Mouse (Mus musculus) CH12.LX (cell line): ENCODE results near the gene Serbp1. TPM values are rescaled to one million over a fixed set of nuclear protein-coding genes. Genes with fewer than 3 reads are reported as not detected.

Experiments used
- DNase-seq: peaks from one replicate; pipeline ENCODE4 v3.0.0-alpha.2; 2013; ENCODE audit errors: extremely low read depth
- H3K27ac ChIP-seq: 2 replicates; pipeline ENCODE4 v1.5.1; 2012; ENCODE audit warnings: low read depth, mild to moderate bottlenecking, control low read depth, moderate library complexity; ENCODE audit not compliant: insufficient read depth
- H3K27me3 ChIP-seq: replicated peaks from 2 replicates; pipeline ENCODE3; 2012; ENCODE audit warnings: inconsistent platforms
- H3K36me3 ChIP-seq, 2 experiments: replicated peaks in 1 of 2; 2 replicates each; pipeline versions ENCODE3 to v1.6.1; 2012; ENCODE audit warnings: inconsistent platforms in 1 of 2, low read length in 1 of 2, mild to moderate bottlenecking in 1 of 2, mixed read lengths in 1 of 2, moderate library complexity in 1 of 2; ENCODE audit not compliant: control insufficient read depth in 1 of 2, insufficient read depth in 1 of 2
- H3K4me1 ChIP-seq, 2 experiments: 2 replicates each; pipeline ENCODE4 v1.6.1; 2012; ENCODE audit warnings: inconsistent platforms in 1 of 2, moderate library complexity in 1 of 2; ENCODE audit not compliant: insufficient read depth in 2 of 2, control insufficient read depth in 1 of 2
- H3K4me2 ChIP-seq: 2 replicates; pipeline ENCODE4 v1.6.1; 2012; ENCODE audit warnings: low read depth, mild to moderate bottlenecking, control low read depth; ENCODE audit not compliant: poor library complexity, insufficient read depth, severe bottlenecking
- H3K4me3 ChIP-seq, 3 experiments: fragments of 150-350 bp in 1 of 3; sonication (generic) in 1 of 3; replicated peaks in 1 of 3; 2 replicates each; pipeline versions ENCODE3 to v1.5.1; 2011 to 2012; ENCODE audit warnings: low read depth in 2 of 3, low read length in 2 of 3, mild to moderate bottlenecking in 2 of 3, moderate library complexity in 2 of 3, control low read depth in 1 of 3, improper control_type of control experiment in 1 of 3, inconsistent platforms in 1 of 3, mixed read lengths in 1 of 3; ENCODE audit not compliant: poor library complexity in 1 of 3
- H3K79me2 ChIP-seq: replicated peaks from 2 replicates; pipeline ENCODE4 v1.6.1; 2012; ENCODE audit warnings: mild to moderate bottlenecking, moderate library complexity; ENCODE audit not compliant: control insufficient read depth, poor library complexity, insufficient read depth, severe bottlenecking; ENCODE audit errors: extremely low read depth
- H3K9ac ChIP-seq: 2 replicates; pipeline ENCODE4 v1.6.1; 2012; ENCODE audit warnings: low read depth, mild to moderate bottlenecking, control low read depth, moderate library complexity; ENCODE audit not compliant: insufficient read depth
- H3K9me3 ChIP-seq: replicated peaks from 2 replicates; pipeline ENCODE3; 2012; ENCODE audit warnings: low read length, inconsistent platforms, mixed read lengths
- BHLHE40 ChIP-seq: IDR thresholded peaks from 2 replicates; pipeline ENCODE4 v1.6.1; 2011; ENCODE audit warnings: mild to moderate bottlenecking, low read depth, low read length, improper control_type of control experiment
- CHD1 ChIP-seq: IDR thresholded peaks from 2 replicates; pipeline ENCODE4 v1.6.1; 2012; ENCODE audit warnings: low read depth, low read length, improper control_type of control experiment, inconsistent platforms
- E2F4 ChIP-seq: IDR thresholded peaks from 2 replicates; pipeline ENCODE4 v1.6.1; 2011; ENCODE audit warnings: low read depth, low read length, improper control_type of control experiment; ENCODE audit not compliant: insufficient replicate concordance
- HCFC1 ChIP-seq: IDR thresholded peaks from 2 replicates; pipeline ENCODE4 v1.6.1; 2012; ENCODE audit warnings: low read depth, mild to moderate bottlenecking, inconsistent platforms, low read length, improper control_type of control experiment
- JUN ChIP-seq: IDR thresholded peaks from 2 replicates; pipeline ENCODE4 v1.6.1; 2011; ENCODE audit warnings: low read depth, mild to moderate bottlenecking, low read length, improper control_type of control experiment, moderate library complexity; ENCODE audit not compliant: insufficient read depth
- JUND ChIP-seq: conservative IDR thresholded peaks from 2 replicates; pipeline ENCODE4 v1.6.1; 2011; ENCODE audit warnings: low read depth, low read length, improper control_type of control experiment
- MAX ChIP-seq: IDR thresholded peaks from 2 replicates; pipeline ENCODE4 v1.6.1; 2011; ENCODE audit warnings: low read length, improper control_type of control experiment
- NELFE ChIP-seq: IDR thresholded peaks from 2 replicates; pipeline ENCODE4 v1.6.1; 2011; ENCODE audit warnings: low read depth, low read length, improper control_type of control experiment
- NRF1 ChIP-seq: IDR thresholded peaks from 2 replicates; pipeline ENCODE4 v1.6.1; 2014; ENCODE audit warnings: low read depth, mild to moderate bottlenecking, inconsistent platforms, low read length, improper control_type of control experiment, moderate library complexity
- PAX5 ChIP-seq: IDR thresholded peaks from 2 replicates; pipeline ENCODE4 v1.6.1; 2012; ENCODE audit warnings: low read length, inconsistent platforms, mixed read lengths
- RAD21 ChIP-seq: IDR thresholded peaks from 2 replicates; pipeline ENCODE4 v1.6.1; 2011; ENCODE audit warnings: low read depth, mild to moderate bottlenecking, low read length, improper control_type of control experiment, moderate library complexity
- RCOR1 ChIP-seq: conservative IDR thresholded peaks from 2 replicates; pipeline ENCODE4 v1.6.1; 2012; ENCODE audit warnings: low read depth, mild to moderate bottlenecking, inconsistent platforms, low read length, improper control_type of control experiment
- TBP ChIP-seq: conservative IDR thresholded peaks from 2 replicates; pipeline ENCODE4 v1.6.1; 2011; ENCODE audit warnings: low read depth, low read length, improper control_type of control experiment
- TCF12 ChIP-seq: IDR thresholded peaks from 2 replicates; pipeline ENCODE4 v1.6.1; 2014; ENCODE audit warnings: low read depth, mild to moderate bottlenecking, inconsistent platforms, low read length, improper control_type of control experiment
- UBTF ChIP-seq: IDR thresholded peaks from 2 replicates; pipeline ENCODE4 v1.6.1; 2012; ENCODE audit warnings: low read depth, mild to moderate bottlenecking, inconsistent platforms, low read length, improper control_type of control experiment, moderate library complexity
- USF2 ChIP-seq: conservative IDR thresholded peaks from 2 replicates; pipeline ENCODE4 v1.6.1; 2011; ENCODE audit warnings: low read depth, low read length, improper control_type of control experiment
- ZMIZ1 ChIP-seq: IDR thresholded peaks from 2 replicates; pipeline ENCODE4 v1.6.1; 2012; ENCODE audit warnings: low read depth, mild to moderate bottlenecking, inconsistent platforms, low read length, improper control_type of control experiment
- ZNF384 ChIP-seq: IDR thresholded peaks from 2 replicates; pipeline ENCODE4 v1.6.1; 2012; ENCODE audit warnings: low read depth, low read length, improper control_type of control experiment, inconsistent platforms
- dilution Hi-C: fragments of 300-500 bp; cut with MboI; formaldehyde crosslinking; loops from 2 replicates; pipeline ENCODE4 v1.14.3; 2020; ENCODE audit warnings: low sequenced_read_pairs; ENCODE audit not compliant: extremely low pct_unique_long_range_greater_than_20kb, extremely low pct_ligation_motif_present
- in situ Hi-C: fragments of 300-500 bp; cut with MboI; formaldehyde crosslinking; loops from 3 replicates; pipeline ENCODE4 v1.14.3; 2019; ENCODE audit warnings: low sequenced_read_pairs, low pct_ligation_motif_present, low pct_unique_long_range_greater_than_20kb, mixed read lengths
- polyA plus RNA-seq: library from polyadenylated mRNA; unstranded; fragments of >175 nt; gene quantifications from 2 replicates; pipeline ENCODE4 v1.2.1, GENCODE M21; 2012; ENCODE audit warnings: low read depth; ENCODE audit not compliant: insufficient read length
- total RNA-seq, 2 experiments: library from RNA; depleted of rRNA; stranded (reverse); fragments of 300-350 nt in 1 of 2; fragments of >200 nt in 1 of 2; gene quantifications; 2 replicates each; pipeline ENCODE4 v1.2.3; 2012 to 2014

The Serbp1 gene
- total and polyA plus RNA-seq, 3 experiments, result 828 to 2,454 (median 835) TPM

- DNase-seq, result no peak
- dilution Hi-C loops, result no loop called here
- H3K27ac ChIP-seq, result no peak overlapping the region
These were observed 64.5 kb downstream of the Serbp1 start for GRCm38 (mm10) chr6:67302471-67302870.

GRCm38 (mm10) chr6:67303210-67303609 lies 65.2 kb downstream of the Serbp1 start:
- in situ Hi-C loops (loop anchor here (25.0 kb wide), 1 partner anchor 341 kb away; no protein-coding TSS in a partner anchor), dilution Hi-C loops (no loop called here)
- Histone ChIP-seq H3K9me3 (no peaks in the 10 kb centered on the region), H3K36me3 (peaks cover 0 to 4% of the 10 kb centered on the region in 2 experiments), H3K79me2 (no peaks in the 10 kb centered on the region), H3K27me3 (no peaks in the 10 kb centered on the region), H3K9ac (no peak overlapping the region), H3K27ac (no peak overlapping the region), H3K4me1 (peaks cover 0 to 8% of the 10 kb centered on the region in 2 experiments; a peak in 1 of 4 replicates), H3K4me3 (no peak overlapping the region), H3K4me2 (no peak overlapping the region)
- no peak for TF ChIP-seq UBTF
- TF ChIP-seq HCFC1, result no peak
- TF ChIP-seq RCOR1, result no peak
- TF ChIP-seq MAX, result no peak
- TF ChIP-seq RAD21, result no peak
- no peak for TF ChIP-seq ZNF384
- no peak for TF ChIP-seq CHD1
- TF ChIP-seq E2F4, result no peak
- no peak for TF ChIP-seq ZMIZ1
- no peak for DNase-seq

More at GRCm38 (mm10) chr6:67302471-67302870, 64.5 kb downstream of the Serbp1 start:
- H3K4me2 ChIP-seq, result no peak overlapping the region
- TF ChIP-seq JUND (no peak), TCF12 (no peak)
- H3K4me3 ChIP-seq, result no peak overlapping the region
- H3K36me3 ChIP-seq, result peaks cover 0 to 5% of the 10 kb centered on the region in 2 experiments
- no peaks in the 10 kb centered on the region for H3K27me3 ChIP-seq
- peaks cover 0 to 8% of the 10 kb centered on the region in 2 experiments; a peak in 1 of 4 replicates for H3K4me1 ChIP-seq
- H3K9ac ChIP-seq, result no peak overlapping the region
- in situ Hi-C loops, result loop anchor here (25.0 kb wide), 1 partner anchor 340 kb away; no protein-coding TSS in a partner anchor
- no peaks in the 10 kb centered on the region for H3K79me2 ChIP-seq
- H3K9me3 ChIP-seq, result no peaks in the 10 kb centered on the region

GRCm38 (mm10) chr6:67308994-67309393 lies 71.0 kb downstream of the Serbp1 start:
- Histone ChIP-seq H3K4me1 (peaks cover 0 to 8% of the 10 kb centered on the region in 2 experiments; a peak in 1 of 4 replicates), H3K27ac (no peak overlapping the region)
- in situ Hi-C loops, result loop anchor here (25.0 kb wide), 1 partner anchor 347 kb away; no protein-coding TSS in a partner anchor
- TF ChIP-seq PAX5, result no peak
- TF ChIP-seq TBP, result no peak
- TF ChIP-seq NRF1, result no peak
- TF ChIP-seq ZMIZ1, result no peak
- no peak for TF ChIP-seq BHLHE40
- no peak for TF ChIP-seq NELFE
- no peak for TF ChIP-seq RAD21
- no peak for TF ChIP-seq JUND
- TF ChIP-seq TCF12, result no peak
- no peak for TF ChIP-seq JUN
- TF ChIP-seq USF2, result no peak
- no peak for TF ChIP-seq MAX
- TF ChIP-seq CHD1, result no peak
- TF ChIP-seq, all 38 proteins: peak for 0
- Histone ChIP-seq H3K27me3 (no peaks in the 10 kb centered on the region), H3K4me2 (no peak overlapping the region), H3K9ac (no peak overlapping the region), H3K36me3 (no peaks in the 10 kb centered on the region), H3K79me2 (no peaks in the 10 kb centered on the region), H3K9me3 (no peaks in the 10 kb centered on the region), H3K4me3 (no peak overlapping the region)
- no peak for DNase-seq
- dilution Hi-C loops, result no loop called here
